Mouse (Mus musculus) myocyte (in vitro differentiated cells): ENCODE results near the gene Srsf3.

ENCODE experiments used
- CEBPB ChIP-seq: IDR thresholded peaks from 2 replicates; pipeline ENCODE4 v1.6.1; 2011; ENCODE audit warnings: mild to moderate bottlenecking, moderate library complexity; ENCODE audit not compliant: poor library complexity, insufficient read depth, severe bottlenecking
- E2F4 ChIP-seq: IDR thresholded peaks from one replicate; pipeline ENCODE4 v1.6.1; 2011; ENCODE audit warnings: mild to moderate bottlenecking, control low read depth, moderate library complexity; ENCODE audit not compliant: insufficient read depth
- MAX ChIP-seq: IDR thresholded peaks from one replicate; pipeline ENCODE4 v1.6.1; 2011; ENCODE audit warnings: low read depth, mild to moderate bottlenecking, control low read depth
- MYOD1 ChIP-seq, 3 experiments: IDR thresholded peaks; one replicate each; pipeline ENCODE4 v1.6.1; 2011; ENCODE audit warnings: control low read depth in 2 of 3, low read depth in 2 of 3, mild to moderate bottlenecking in 2 of 3, moderate library complexity in 1 of 3; ENCODE audit not compliant: insufficient read length in 2 of 3, control insufficient read depth in 1 of 3
- MYOG ChIP-seq, 3 experiments: IDR thresholded peaks; one replicate each; pipeline ENCODE4 v1.6.1; 2011; ENCODE audit warnings: control low read depth in 2 of 3, low read depth in 2 of 3, mild to moderate bottlenecking in 2 of 3; ENCODE audit not compliant: insufficient read length in 2 of 3, control insufficient read depth in 1 of 3, insufficient read depth in 1 of 3
- POLR2A ChIP-seq: IDR thresholded peaks from one replicate; pipeline ENCODE4 v1.6.1; 2011; ENCODE audit warnings: low read depth, mild to moderate bottlenecking, control low read depth, moderate library complexity; ENCODE audit not compliant: insufficient read length
- POLR2AphosphoS2 ChIP-seq: IDR thresholded peaks from one replicate; pipeline ENCODE4 v1.6.1; 2011; ENCODE audit warnings: low read depth, control low read depth; ENCODE audit not compliant: insufficient read length
- REST ChIP-seq: IDR thresholded peaks from one replicate; pipeline ENCODE4 v1.6.1; 2011; ENCODE audit warnings: mild to moderate bottlenecking, control low read depth, moderate library complexity; ENCODE audit not compliant: insufficient read depth, insufficient read length
- TCF3 ChIP-seq: IDR thresholded peaks from one replicate; pipeline ENCODE4 v1.6.1; 2011; ENCODE audit warnings: low read depth, control low read depth; ENCODE audit not compliant: insufficient read length
- USF1 ChIP-seq: IDR thresholded peaks from one replicate; pipeline ENCODE4 v1.6.1; 2011; ENCODE audit warnings: low read depth, mild to moderate bottlenecking, control low read depth, moderate library complexity

DNA sequence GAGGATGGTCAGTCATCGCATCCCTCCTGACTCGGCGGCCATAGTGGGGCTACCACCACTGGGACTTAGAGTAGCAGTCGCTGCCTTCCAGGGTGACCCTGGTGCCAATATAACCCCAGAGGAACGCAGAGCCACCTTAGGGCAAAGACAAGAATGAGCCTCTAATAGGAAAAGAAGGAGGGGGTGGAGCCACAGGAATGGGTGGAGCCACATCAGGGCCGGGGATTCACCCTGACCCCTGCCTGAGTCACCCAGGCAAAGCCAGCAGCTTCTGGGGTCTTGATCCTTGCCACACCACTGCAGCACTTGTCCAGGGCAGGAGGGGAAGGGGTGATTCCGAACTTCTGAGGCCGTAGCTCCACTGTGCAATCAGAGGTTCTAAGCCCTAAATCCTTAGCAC lies 51.2 kb downstream of the Srsf3 start:
- TF ChIP-seq POLR2A (no peak), MAX (no peak), USF1 (no peak), MYOD1 (IDR thresholded peaks at IDR 0.05; ENCODE audit: control insufficient read depth in 1 of 3, insufficient read length in 2 of 3, low read depth in 2 of 3) (no peak), MYOG (IDR thresholded peaks at IDR 0.05; ENCODE audit: control insufficient read depth in 1 of 3, insufficient read depth in 1 of 3, insufficient read length in 2 of 3, low read depth in 2 of 3) (no peak), E2F4 (no peak), POLR2AphosphoS2 (no peak), TCF3 (no peak), REST (no peak), CEBPB (no peak)
